Mouse (Mus musculus): ENCODE measurements around the gene Odf3b.

DNA sequence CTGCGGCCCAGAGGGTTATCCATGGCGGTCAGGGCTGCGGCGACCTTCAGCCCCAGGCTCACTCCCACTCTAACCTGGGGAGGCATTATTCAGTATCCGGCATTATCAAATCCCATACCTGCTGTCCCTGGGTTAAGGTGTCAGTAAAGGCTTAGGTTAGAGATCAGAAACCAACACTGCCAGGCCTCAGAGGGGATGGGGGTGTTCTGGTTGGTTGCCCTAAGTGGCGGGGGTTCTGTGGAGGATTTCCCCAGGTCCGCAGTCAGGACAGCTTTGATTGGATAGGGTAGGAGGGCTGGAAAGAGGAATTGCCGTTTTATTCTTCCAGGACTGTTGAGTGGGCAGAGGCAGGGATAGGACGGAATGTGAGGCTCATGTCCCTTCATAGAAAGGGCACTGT, 4.7 kb downstream of the Odf3b start:
- TF ChIP-seq CTCF (IDR thresholded peaks at IDR 0.05; ENCODE audit: extremely low read depth, insufficient read length, insufficient replicate concordance, low read depth, low read length) (no peak), POLR2A (IDR thresholded peaks at IDR 0.05; ENCODE audit: low read depth, low read length) (no peak)

All from small intestine, adult 2 months (tissue).